Mouse (Mus musculus) liver, embryonic 14.5 days (tissue): ENCODE measurements at regions not wholly inside any gene's neighbourhood (a gene's known extent, or its start where the extent isn't known, plus 50 kb on each side); places are given as distances from the start of the nearest gene placed in this dataset. TPM values are rescaled to one million over a fixed set of nuclear protein-coding genes. Genes with fewer than 3 reads are reported as not detected.

Source experiments
- ATAC-seq: fragments of 200-750 bp; cut with Nextera tagmentation; 2 replicates; pipeline ENCODE4 v1.8.0; 2017; ENCODE audit warnings: moderate number of reproducible peaks, mild to moderate bottlenecking, moderate library complexity; ENCODE audit not compliant: insufficient read depth
- DNase-seq, 3 experiments: peaks; one replicate each; pipeline ENCODE4 v3.0.0-alpha.2; 2012 to 2013; ENCODE audit warnings: low read depth in 3 of 3, low spot score in 3 of 3
- H3K27ac ChIP-seq: fragments of 300-500 bp; sonication (generic); 2 replicates; pipeline ENCODE4 v1.5.1; 2014; ENCODE audit warnings: moderate library complexity, mild to moderate bottlenecking, control low read depth, inconsistent platforms
- H3K27me3 ChIP-seq: fragments of 300-500 bp; sonication (generic); 2 replicates; pipeline ENCODE4 v1.6.1; 2014; ENCODE audit warnings: mild to moderate bottlenecking, low read length, moderate library complexity; ENCODE audit not compliant: control insufficient read depth, insufficient read depth
- H3K36me3 ChIP-seq: fragments of 300-500 bp; sonication (generic); replicated peaks from 2 replicates; pipeline ENCODE4 v1.6.1; 2014; ENCODE audit warnings: low read depth; ENCODE audit not compliant: control insufficient read depth, insufficient read depth
- H3K4me1 ChIP-seq, 2 experiments: fragments of 200-500 bp in 1 of 2; fragments of 300-500 bp in 1 of 2; sonication (generic) in 1 of 2; replicated peaks; 2 replicates each; pipeline ENCODE4 v1.6.1; 2012 to 2014; ENCODE audit warnings: antibody characterized with exemption in 1 of 2, inconsistent platforms in 1 of 2, low read length in 1 of 2; ENCODE audit not compliant: control insufficient read depth in 2 of 2, insufficient read depth in 2 of 2
- H3K4me2 ChIP-seq: fragments of 300-500 bp; sonication (generic); 2 replicates; pipeline ENCODE4 v1.6.1; 2014; ENCODE audit warnings: low read depth, mild to moderate bottlenecking, control low read depth, moderate library complexity
- H3K4me3 ChIP-seq, 2 experiments: fragments of 200-500 bp in 1 of 2; fragments of 300-500 bp in 1 of 2; sonication (generic) in 1 of 2; 2 replicates each; pipeline ENCODE4 v1.5.1; 2012 to 2014; ENCODE audit warnings: low read depth in 2 of 2, low read length in 2 of 2, mild to moderate bottlenecking in 2 of 2, control low read depth in 1 of 2, inconsistent platforms in 1 of 2, moderate library complexity in 1 of 2; ENCODE audit not compliant: insufficient read depth in 1 of 2
- H3K9ac ChIP-seq: fragments of 300-500 bp; sonication (generic); replicated peaks from 2 replicates; pipeline ENCODE4 v1.6.1; 2014; ENCODE audit warnings: mild to moderate bottlenecking, control low read depth, moderate library complexity
- H3K9me3 ChIP-seq: fragments of 300-500 bp; sonication (generic); 2 replicates; pipeline ENCODE4 v1.6.1; 2016; ENCODE audit warnings: low read length, mixed read lengths; ENCODE audit not compliant: control insufficient read depth
- CTCF ChIP-seq: IDR thresholded peaks from 2 replicates; pipeline ENCODE4 v1.5.1; 2016; ENCODE audit warnings: antibody characterized with exemption, low read depth, control low read depth
- EP300 ChIP-seq: IDR thresholded peaks from 2 replicates; pipeline ENCODE4 v1.6.1; 2016; ENCODE audit warnings: antibody characterized with exemption, low read depth
- WGBS: fragments of 180-500 bp; shearing (Covaris S2); extraction: QIAGEN DNeasy Blood & Tissue Kit; methylation state at CpG from one replicate; pipeline ENCODE4 v1.1.7; 2014; ENCODE audit not compliant: insufficient replicate concordance; 5-methylcytosine and 5-hydroxymethylcytosine counted together
- microRNA counts: library from miRNA; unstranded; fragments of <30 nt; microRNA quantifications from one replicate; lab custom pipeline; 2016
- microRNA-seq: library from miRNA; unstranded; fragments of <30 nt; microRNA quantifications from one replicate; pipeline ENCODE4, GENCODE M21; 2016

DNA sequence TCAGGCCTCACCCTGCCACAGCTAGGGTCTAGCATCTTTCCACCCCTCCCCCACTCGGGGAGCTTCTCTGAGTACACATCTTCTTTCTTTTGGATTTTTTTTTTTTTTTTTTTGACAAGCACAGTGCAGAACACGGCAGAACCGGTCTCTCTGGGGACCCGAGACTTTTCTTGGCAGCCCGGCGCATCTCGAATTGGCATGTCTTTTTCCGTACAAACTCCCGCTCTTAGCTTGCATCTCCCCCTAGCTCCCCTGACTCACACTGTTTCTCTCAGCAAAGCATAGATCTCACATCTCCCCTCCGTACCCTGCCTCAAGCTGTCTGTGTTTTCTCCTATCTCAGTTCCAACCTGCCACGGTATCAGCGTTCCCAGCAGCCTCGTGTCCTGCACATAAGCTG, 58.4 kb upstream of the Unc5b start:
- Histone ChIP-seq H3K9ac (no peak overlapping the region), H3K27ac (no peak overlapping the region), H3K36me3 (no peaks in the 10 kb centered on the region), H3K27me3 (no peaks in the 10 kb centered on the region), H3K4me3 (no peak overlapping the region), H3K4me2 (no peak overlapping the region), H3K4me1 (no peaks in the 10 kb centered on the region), H3K9me3 (no peaks in the 10 kb centered on the region)
- 65% methylated on average over 13 of the region's 13 CpGs for WGBS
- ATAC-seq (no peak), DNase-seq (no peak)
- TF ChIP-seq EP300 (no peak), CTCF (no peak)

- no peak for DNase-seq
- H3K36me3 ChIP-seq, result no peaks in the 10 kb centered on the region
- 21% methylated on average over 7 of the region's 7 CpGs for WGBS
- H3K27ac ChIP-seq, result no peak overlapping the region
- TF ChIP-seq CTCF (no peak), EP300 (no peak)
- no peaks in the 10 kb centered on the region for H3K9me3 ChIP-seq
- ATAC-seq, result peak; percentile 31; the same call in 1 of the 2 replicates
- H3K9ac ChIP-seq, result no peak overlapping the region
- no peaks in the 10 kb centered on the region for H3K4me1 ChIP-seq
- H3K27me3 ChIP-seq, result no peaks in the 10 kb centered on the region
- no peak overlapping the region for H3K4me3 ChIP-seq
- no peak overlapping the region for H3K4me2 ChIP-seq
Measured at GRCm38 (mm10) chr10:60888541-60888940, 57.2 kb upstream of the Unc5b start.

- TF ChIP-seq EP300 (no peak), CTCF (no peak)
- WGBS, result 35% methylated on average over 25 of the region's 25 CpGs
- no peak for ATAC-seq
Measured at GRCm38 (mm10) chr10:60885348-60886275, 54.2 kb upstream of the Unc5b start.

DNA sequence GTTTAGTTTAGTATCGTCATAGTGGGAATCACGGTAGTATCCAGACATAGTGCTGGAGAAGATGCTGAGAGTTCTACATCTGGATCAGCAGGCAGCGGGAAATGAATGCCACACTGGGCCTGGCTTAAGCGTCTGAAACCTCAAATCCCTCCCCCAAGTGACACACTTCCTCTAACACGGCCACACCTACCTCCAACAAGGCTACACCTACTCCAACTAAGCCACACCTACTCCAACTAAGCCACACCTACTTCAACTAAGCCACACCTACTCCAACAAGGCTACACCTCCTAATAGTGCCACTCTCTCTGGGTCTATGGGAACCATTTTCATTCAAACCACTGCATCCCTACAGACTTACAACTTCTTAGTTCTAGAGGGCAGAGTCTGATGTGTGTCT, 53.4 kb upstream of the Unc5b start:
- Histone ChIP-seq H3K27ac (no peak overlapping the region), H3K36me3 (no peaks in the 10 kb centered on the region), H3K9ac (no peak overlapping the region), H3K9me3 (no peaks in the 10 kb centered on the region), H3K27me3 (no peaks in the 10 kb centered on the region), H3K4me3 (no peak overlapping the region), H3K4me1 (no peaks in the 10 kb centered on the region), H3K4me2 (no peak overlapping the region)
- WGBS, result 75% methylated on average over 5 of the region's 5 CpGs
- no peak for DNase-seq
- ATAC-seq, result no peak
- TF ChIP-seq CTCF (no peak), EP300 (no peak)

More at GRCm38 (mm10) chr10:60885348-60886275, 54.2 kb upstream of the Unc5b start:
- no peak overlapping the region for H3K4me3 ChIP-seq
- no peak overlapping the region for H3K9ac ChIP-seq
- no peak overlapping the region for H3K4me2 ChIP-seq
- no peaks in the 10 kb centered on the region for H3K9me3 ChIP-seq
- no peaks in the 10 kb centered on the region for H3K27me3 ChIP-seq
- H3K4me1 ChIP-seq, result no peaks in the 10 kb centered on the region
- H3K27ac ChIP-seq, result no peak overlapping the region
- H3K36me3 ChIP-seq, result no peaks in the 10 kb centered on the region
- DNase-seq, result no peak

MicroRNAs encoded in the stretch of these regions (microRNA counts, 519-probe panel; counts per million panel counts)
- 69.9 counts per million for microRNA mmu-miR-466j (lab: Ali Mortazavi, UCI)

Small RNAs in the stretch of these regions (microRNA-seq; reads per million reads assigned to microRNA genes)
- not detected for gene Mir466j
- gene Mir6408, result not detected
